8 mouse cellular contexts compared by ENCODE assay signal in the genomic region with DNA sequence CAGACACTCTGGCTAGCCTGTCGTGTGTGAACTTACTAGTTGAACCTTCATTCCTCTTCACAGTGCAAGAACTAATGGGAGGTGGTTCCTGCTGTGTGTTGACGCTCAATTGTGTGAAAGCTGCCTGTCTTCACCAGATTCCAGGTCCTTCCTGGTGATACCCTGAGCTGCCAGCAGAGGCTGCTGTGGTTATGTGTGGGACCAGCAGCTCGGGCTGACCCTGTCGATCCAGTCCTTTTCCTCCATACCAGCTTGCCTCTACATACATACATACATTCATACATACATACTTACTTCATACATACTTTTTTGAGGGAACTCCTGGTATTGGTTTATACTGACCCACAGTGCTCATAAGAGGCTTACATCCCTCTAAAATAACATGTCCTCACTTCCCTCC. TPM values are rescaled to one million over a fixed set of nuclear protein-coding genes. Genes with fewer than 3 reads are reported as not detected.
DNase-seq lines count a peak whose midpoint lies in the region; ATAC-seq lines count a peak whose summit lies in the region.

No protein-coding gene starts in this region.

- ATAC-seq in liver, embryonic 12.5 days = no peak
- ATAC-seq in intestine, embryonic 15.5 days = peak; percentile 67
- peak; percentile 61 for ATAC-seq in megakaryocyte-erythroid progenitor cell, adult 5-6 weeks (replicated peaks; ENCODE audit: low FRiP score, low TSS enrichment, poor library complexity, severe bottlenecking)

- 56% methylated on average over 4 of the region's 4 CpGs for WGBS in liver, embryonic 12.5 days (ENCODE audit: insufficient replicate concordance)
- WGBS in intestine, embryonic 15.5 days = 7% methylated on average over 4 of the region's 4 CpGs

- peaks cover 17% of the 10 kb centered on the region for H3K4me1 ChIP-seq in liver, embryonic 12.5 days
- peaks cover 3% of the 10 kb centered on the region; the same call in 1 of the 2 replicates for H3K4me1 ChIP-seq in intestine, embryonic 15.5 days (replicated peaks)

- peaks cover 86% of the 10 kb centered on the region for H3K36me3 ChIP-seq in liver, embryonic 12.5 days
- peaks cover 54% of the 10 kb centered on the region for H3K36me3 ChIP-seq in intestine, embryonic 15.5 days

- H3K9me3 ChIP-seq in liver, embryonic 12.5 days (replicated peaks) = no peaks in the 10 kb centered on the region
- no peaks in the 10 kb centered on the region for H3K9me3 ChIP-seq in intestine, embryonic 15.5 days

- no peaks in the 10 kb centered on the region for H3K27me3 ChIP-seq in liver, embryonic 12.5 days (replicated peaks)
- no peaks in the 10 kb centered on the region for H3K27me3 ChIP-seq in intestine, embryonic 15.5 days (replicated peaks)

- H3K4me2 ChIP-seq in liver, embryonic 12.5 days = no peak overlapping the region
- no peak overlapping the region for H3K4me2 ChIP-seq in intestine, embryonic 15.5 days (replicated peaks)

- H3K4me3 ChIP-seq in liver, embryonic 12.5 days = no peak overlapping the region
- H3K4me3 ChIP-seq in intestine, embryonic 15.5 days (replicated peaks) = no peak overlapping the region

- H3K9ac ChIP-seq in liver, embryonic 12.5 days = no peak overlapping the region
- H3K9ac ChIP-seq in intestine, embryonic 15.5 days = no peak overlapping the region

- no peak overlapping the region for H3K27ac ChIP-seq in liver, embryonic 12.5 days
- no peak overlapping the region for H3K27ac ChIP-seq in intestine, embryonic 15.5 days

- peak; percentile 74 for DNase-seq in liver
- DNase-seq in cerebellum, adult 9-10 months = peak; percentile 64
- DNase-seq in frontal cortex, postnatal 14 days (ENCODE audit: low spot score in 2 of 2) = peak; percentile 33 to 56
- DNase-seq in left cerebral cortex, adult 8-10 months (ENCODE audit: low spot score in 2 of 2) = peak; percentile 47 to 67
- DNase-seq in spleen, postnatal 36 days (ENCODE audit: low spot score in 2 of 2) = peak; percentile 30 to 37

RNA-seq across cellular contexts. Expression of a gene that starts 1.3 kb away (rescaled TPM):
- polyA plus RNA-seq in liver, embryonic 12.5 days (2016; fragmentation: Nextera tagmentation; extraction: Ambion mirVana) = 2.2 TPM in 2 replicates
- polyA plus RNA-seq in intestine, embryonic 15.5 days (2015; fragmentation: Nextera tagmentation; extraction: Ambion mirVana) = 1.2 and 1.3 TPM in 2 replicates
- total RNA-seq in left cerebral cortex, adult 8-10 months (2022) = 1 to 10 TPM; 3.8 to 5.3 (median 4.7) TPM
- total RNA-seq in megakaryocyte-erythroid progenitor cell, adult 5-6 weeks (2014; fragmentation: Nextera tagmentation) = 7.6 and 11.5 TPM in 2 replicates
- total RNA-seq in megakaryocyte-erythroid progenitor cell, adult 5-6 weeks (2017) = 1.9 and 2.9 TPM in 2 replicates

RNA-seq across cellular contexts. Expression of a gene that starts 6.8 kb away (rescaled TPM):
- polyA plus RNA-seq in liver, embryonic 12.5 days (2016; fragmentation: Nextera tagmentation; extraction: Ambion mirVana) = 0.05 and 0.06 TPM in 2 replicates
- 2.1 and 2.7 TPM in 2 replicates for polyA plus RNA-seq in intestine, embryonic 15.5 days (2015; fragmentation: Nextera tagmentation; extraction: Ambion mirVana)
- under 1 TPM; 0.39 to 0.75 (median 0.59) TPM for total RNA-seq in left cerebral cortex, adult 8-10 months (2022)
- not detected in 2 replicates for total RNA-seq in megakaryocyte-erythroid progenitor cell, adult 5-6 weeks (2014; fragmentation: Nextera tagmentation)
- 0.69 TPM in 1 of 2 replicates, not detected in the other for total RNA-seq in megakaryocyte-erythroid progenitor cell, adult 5-6 weeks (2017)

RNA-seq across cellular contexts. Expression of a gene that starts 7.6 kb away (rescaled TPM):
- polyA plus RNA-seq in liver, embryonic 12.5 days (2016; fragmentation: Nextera tagmentation; extraction: Ambion mirVana) = 263 and 273 TPM in 2 replicates
- polyA plus RNA-seq in intestine, embryonic 15.5 days (2015; fragmentation: Nextera tagmentation; extraction: Ambion mirVana) = 137 and 147 TPM in 2 replicates
- total RNA-seq in left cerebral cortex, adult 8-10 months (2022) = 100 to 1,000 TPM; 108 to 132 (median 125) TPM
- total RNA-seq in megakaryocyte-erythroid progenitor cell, adult 5-6 weeks (2014; fragmentation: Nextera tagmentation) = 239 and 277 TPM in 2 replicates
- total RNA-seq in megakaryocyte-erythroid progenitor cell, adult 5-6 weeks (2017) = 176 and 226 TPM in 2 replicates

RNA-seq across cellular contexts. Expression of a gene that starts 21.5 kb away (rescaled TPM):
- 115 and 119 TPM in 2 replicates for polyA plus RNA-seq in liver, embryonic 12.5 days (2016; fragmentation: Nextera tagmentation; extraction: Ambion mirVana)
- polyA plus RNA-seq in intestine, embryonic 15.5 days (2015; fragmentation: Nextera tagmentation; extraction: Ambion mirVana) = 132 and 143 TPM in 2 replicates
- total RNA-seq in left cerebral cortex, adult 8-10 months (2022) = 100 to 1,000 TPM; 178 to 237 (median 199) TPM
- 86.7 and 98.7 TPM in 2 replicates for total RNA-seq in megakaryocyte-erythroid progenitor cell, adult 5-6 weeks (2014; fragmentation: Nextera tagmentation)
- 160 and 162 TPM in 2 replicates for total RNA-seq in megakaryocyte-erythroid progenitor cell, adult 5-6 weeks (2017)

RNA-seq across cellular contexts. Expression of a gene that starts 43.8 kb away (rescaled TPM):
- not detected in 2 replicates for polyA plus RNA-seq in liver, embryonic 12.5 days (2016; fragmentation: Nextera tagmentation; extraction: Ambion mirVana)
- 0.30 and 0.39 TPM in 2 replicates for polyA plus RNA-seq in intestine, embryonic 15.5 days (2015; fragmentation: Nextera tagmentation; extraction: Ambion mirVana)
- total RNA-seq in left cerebral cortex, adult 8-10 months (2022) = not detected
- not detected in 2 replicates for total RNA-seq in megakaryocyte-erythroid progenitor cell, adult 5-6 weeks (2014; fragmentation: Nextera tagmentation)
- not detected in 2 replicates for total RNA-seq in megakaryocyte-erythroid progenitor cell, adult 5-6 weeks (2017)
